Mouse (Mus musculus) gastrocnemius, postnatal 36 days (tissue): ENCODE results near the gene Akap13. TPM values are rescaled to one million over a fixed set of nuclear protein-coding genes. Genes with fewer than 3 reads are reported as not detected.
A peak's percentile ranks its signal among the peaks of the same experiment; 100 is the strongest.

Experiments
- DNase-seq, 2 experiments: peaks; one replicate each; pipeline ENCODE4 v3.0.0; 2022
- intact Hi-C: fragments of 180-260 bp; cut with DNase I; formaldehyde crosslinking; loops from one replicate; pipeline ENCODE4 v1.15.1; 2025
- long read RNA-seq, 2 experiments: library from polyadenylated mRNA; stranded (forward); transcript quantifications; one replicate each; pipeline ENCODE4 v2.0.0; 2021
- total RNA-seq, 2 experiments: library from RNA; stranded (reverse); gene quantifications; 2 replicates each; pipeline ENCODE4 v1.2.3; 2021

Akap13 gene
- 10 to 100 TPM; 47.3 to 70.7 TPM for total RNA-seq
- long read RNA-seq, experiment 1, partial matches to known transcripts = 3 of 7 reads
- long read RNA-seq, experiment 1, other reads (novel, unspliced or antisense) = 4 of 7 reads
- long read RNA-seq, experiment 2, partial matches to known transcripts = 3 of 12 reads
- long read RNA-seq, experiment 2, other reads (novel, unspliced or antisense) = 9 of 12 reads

DNA sequence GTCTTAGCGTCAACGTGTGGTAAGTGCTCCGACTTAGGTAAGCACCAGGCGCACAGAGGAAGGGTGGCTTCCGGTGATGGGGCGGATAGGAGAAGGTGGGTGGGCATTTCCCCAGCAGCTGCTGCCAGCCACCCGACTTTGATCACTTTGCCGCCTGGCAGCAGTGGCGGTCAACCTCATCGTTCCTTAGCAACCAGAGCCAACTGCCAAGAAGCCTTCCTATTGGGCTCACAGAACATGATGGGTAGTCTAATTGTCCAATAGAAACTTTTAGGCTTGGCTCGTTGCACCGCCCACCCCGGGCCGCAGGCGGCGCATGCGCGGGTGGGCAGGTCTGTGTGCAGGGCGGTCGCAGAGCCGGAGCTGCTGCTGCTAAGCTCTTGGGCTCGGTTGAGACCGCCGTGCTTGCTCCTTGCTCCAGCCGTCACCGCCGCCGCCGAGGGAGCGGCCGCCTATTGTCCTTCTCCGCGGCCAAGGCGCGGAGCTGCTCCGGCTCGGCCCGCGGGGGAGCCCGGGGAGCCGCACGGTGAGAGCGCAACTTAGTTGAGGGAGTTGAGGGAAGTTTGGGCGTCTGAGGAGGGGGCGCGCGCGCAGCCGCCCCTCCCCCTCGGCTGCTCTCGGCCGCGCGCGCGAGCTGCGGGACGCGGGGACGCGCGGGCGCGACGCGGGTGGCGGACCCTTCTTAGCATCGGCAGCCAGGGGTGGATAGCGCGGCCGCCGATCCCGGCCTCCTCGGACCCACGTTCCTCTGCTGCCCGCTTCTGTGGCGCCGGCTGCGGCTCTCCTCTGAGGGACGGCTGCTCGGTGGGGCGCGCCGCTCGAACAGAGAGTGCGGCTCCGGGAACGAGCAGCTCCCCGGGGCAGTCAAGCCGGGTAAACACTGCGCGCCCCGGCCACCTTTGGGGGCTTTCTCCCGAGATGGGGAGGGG lies at the start of gene Akap13:
Akap13 (plus strand) TSS at position 312 of the 929 bp plus-strand sequence.
- peak; percentile 95 to 97 for DNase-seq
- intact Hi-C loops = loop anchor here (5.0 kb wide), 1 partner anchor 58 kb away; no protein-coding TSS in a partner anchor

- intact Hi-C loops = no loop called here
- DNase-seq = no peak
Measured at GRCm38 (mm10) chr7:75410641-75411040, 44.7 kb upstream of the Akap13 start.

- no peak for DNase-seq
- intact Hi-C loops = no loop called here
Measured at GRCm38 (mm10) chr7:75411226-75411625, 44.1 kb upstream of the Akap13 start.

- no peak for DNase-seq
- intact Hi-C loops = no loop called here
Measured at GRCm38 (mm10) chr7:75412011-75412510, 43.3 kb upstream of the Akap13 start.

DNA sequence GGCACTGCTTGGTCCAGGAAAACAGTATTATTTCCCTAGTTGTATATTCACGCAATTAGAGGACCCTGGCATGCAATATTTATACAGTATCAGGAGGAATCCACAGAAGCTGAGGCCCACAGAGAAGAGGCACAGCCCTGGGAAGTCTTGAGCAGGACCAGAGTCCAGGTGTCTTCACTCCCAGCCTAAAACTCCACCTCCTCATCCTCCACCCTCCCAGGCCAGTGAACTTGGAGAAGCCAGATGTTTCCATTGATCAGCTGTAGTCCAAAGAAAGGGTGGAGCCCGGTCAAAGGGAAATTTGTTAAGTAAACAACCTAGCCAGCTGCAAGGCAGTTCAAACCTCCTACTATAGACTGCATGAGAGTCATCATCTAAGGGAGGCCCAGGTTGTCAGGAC lies 42.8 kb upstream of the Akap13 start:
- intact Hi-C loops = no loop called here
- DNase-seq = no peak

- intact Hi-C loops = no loop called here
- no peak for DNase-seq
Measured at GRCm38 (mm10) chr7:75413903-75414302, 41.4 kb upstream of the Akap13 start.

DNA sequence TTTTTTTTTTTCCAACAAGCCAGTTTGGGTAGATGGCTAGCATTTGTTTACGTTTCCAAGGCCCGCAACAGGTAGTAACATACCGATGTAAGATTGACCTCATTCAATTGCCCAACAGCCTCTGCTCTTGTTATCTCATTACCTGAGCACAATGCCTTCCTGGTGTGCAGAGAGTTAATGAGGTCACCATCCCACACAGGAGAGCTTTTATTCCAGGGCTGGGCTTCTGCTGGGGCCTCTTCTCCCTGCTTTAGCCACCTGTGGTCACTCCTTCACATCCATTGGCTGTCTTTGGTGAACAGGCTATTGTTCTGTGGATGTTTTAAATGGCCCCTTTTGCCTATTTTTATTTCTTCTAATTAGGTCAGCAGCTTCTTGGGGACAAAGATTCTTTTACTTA lies 41.0 kb upstream of the Akap13 start:
- intact Hi-C loops = no loop called here
- no peak for DNase-seq

- intact Hi-C loops = no loop called here
- DNase-seq = no peak
Measured at GRCm38 (mm10) chr7:75415166-75415881, 40.0 kb upstream of the Akap13 start.

DNA sequence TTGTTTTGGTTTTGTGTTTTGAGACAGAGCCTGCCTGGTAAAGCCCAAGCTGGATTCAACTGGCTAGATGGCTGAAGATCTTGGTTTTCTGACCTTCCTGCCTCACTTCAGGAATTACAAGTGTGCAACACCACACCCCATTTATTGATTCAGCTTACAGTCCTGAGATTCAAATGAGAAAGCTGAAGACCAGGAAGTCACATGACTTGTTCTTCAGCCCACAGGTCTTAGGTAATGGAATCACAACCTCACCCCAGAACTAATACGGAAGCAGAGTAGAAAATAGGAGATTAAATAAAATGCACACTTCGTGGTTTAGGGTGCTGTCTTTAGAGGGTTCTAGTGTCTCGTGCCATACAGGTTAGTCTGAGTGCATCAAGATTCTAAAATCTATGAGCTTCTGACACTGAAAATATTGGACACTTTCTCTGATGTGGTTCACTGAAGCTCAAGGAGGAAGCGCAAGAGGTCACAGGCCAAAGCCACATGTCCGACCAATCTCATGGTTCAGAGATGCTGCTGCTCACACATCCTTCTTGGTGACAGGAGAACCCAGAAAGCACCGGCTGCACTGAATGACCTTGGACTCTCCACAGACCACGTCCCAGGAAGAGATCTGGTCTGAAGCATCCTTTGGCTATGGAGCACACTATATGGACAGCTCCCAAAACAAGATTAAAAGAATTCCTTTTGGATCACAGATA lies 39.3 kb upstream of the Akap13 start:
- intact Hi-C loops = no loop called here
- no peak for DNase-seq

DNA sequence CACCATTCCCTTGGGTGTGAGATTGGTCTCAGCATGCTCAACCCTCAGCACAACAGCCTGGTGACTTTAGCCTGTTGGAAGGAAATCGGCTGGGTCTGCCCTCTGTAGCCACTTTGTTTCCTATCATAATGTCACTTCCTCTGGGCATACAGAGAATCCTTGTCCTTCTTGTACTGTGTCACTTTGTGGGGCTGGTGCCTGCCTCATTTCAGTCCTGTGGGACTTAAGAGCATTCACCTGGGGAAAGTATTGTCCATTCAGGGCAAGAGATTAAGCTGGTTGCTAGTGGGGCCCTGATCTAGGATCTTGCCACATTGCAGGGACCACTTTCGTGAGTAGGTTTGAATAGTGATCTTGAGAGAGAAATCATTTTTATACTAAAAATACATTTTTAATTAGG lies 34.4 kb upstream of the Akap13 start:
- no peak for DNase-seq
- intact Hi-C loops = no loop called here

DNA sequence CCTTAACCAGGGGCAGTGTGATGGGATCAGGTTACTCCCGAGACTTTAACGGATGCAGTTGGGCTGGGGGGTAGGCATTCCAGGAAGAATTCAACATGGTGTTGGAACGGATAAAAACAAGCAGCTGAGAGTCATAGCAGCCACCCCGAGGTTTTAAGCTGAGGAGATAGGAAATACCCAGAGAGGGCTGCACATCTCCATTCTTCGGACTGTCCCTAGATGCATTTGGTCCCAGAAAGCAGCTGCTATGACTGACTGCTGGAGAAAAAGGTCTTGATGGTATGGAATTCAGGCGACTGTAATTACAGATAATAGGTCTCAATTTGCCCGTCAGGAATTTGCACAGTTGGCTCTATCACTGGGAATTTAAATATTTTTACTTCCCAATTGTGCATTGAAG lies 31.2 kb upstream of the Akap13 start:
- intact Hi-C loops = no loop called here

GRCm38 (mm10) chr7:75427322-75427721 lies 28.0 kb upstream of the Akap13 start:
- peak; percentile 63 to 77 for DNase-seq
- intact Hi-C loops = no loop called here

More for the DNA sequence above, 31.2 kb upstream of the Akap13 start:
- no peak for DNase-seq

- DNase-seq = no peak
- intact Hi-C loops = no loop called here
Measured at GRCm38 (mm10) chr7:75428913-75429312, 26.4 kb upstream of the Akap13 start.

DNA sequence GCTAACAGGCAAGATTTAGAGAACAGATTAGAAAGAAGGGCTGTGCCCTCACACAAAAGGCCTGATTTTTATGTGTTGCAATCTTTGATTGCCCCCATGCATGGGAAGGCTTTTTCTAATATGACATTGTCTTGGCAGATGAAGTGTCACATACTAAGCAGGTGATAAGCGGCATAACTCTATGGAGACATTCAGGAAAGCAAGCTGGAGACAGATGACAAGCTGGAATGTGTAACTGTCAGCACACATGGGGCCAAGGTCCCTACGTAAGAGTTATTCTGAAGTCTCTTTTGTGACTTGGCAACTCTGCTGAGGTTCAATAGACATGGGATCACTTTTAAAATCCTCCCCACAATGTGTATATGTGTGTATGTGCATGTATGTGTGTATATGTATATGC lies 24.8 kb upstream of the Akap13 start:
- DNase-seq = no peak
- intact Hi-C loops = no loop called here

GRCm38 (mm10) chr7:75431043-75431442 lies 24.3 kb upstream of the Akap13 start:
- intact Hi-C loops = no loop called here
- DNase-seq = no peak

GRCm38 (mm10) chr7:75432046-75432445 lies 23.3 kb upstream of the Akap13 start:
- DNase-seq = no peak
- intact Hi-C loops = no loop called here

DNA sequence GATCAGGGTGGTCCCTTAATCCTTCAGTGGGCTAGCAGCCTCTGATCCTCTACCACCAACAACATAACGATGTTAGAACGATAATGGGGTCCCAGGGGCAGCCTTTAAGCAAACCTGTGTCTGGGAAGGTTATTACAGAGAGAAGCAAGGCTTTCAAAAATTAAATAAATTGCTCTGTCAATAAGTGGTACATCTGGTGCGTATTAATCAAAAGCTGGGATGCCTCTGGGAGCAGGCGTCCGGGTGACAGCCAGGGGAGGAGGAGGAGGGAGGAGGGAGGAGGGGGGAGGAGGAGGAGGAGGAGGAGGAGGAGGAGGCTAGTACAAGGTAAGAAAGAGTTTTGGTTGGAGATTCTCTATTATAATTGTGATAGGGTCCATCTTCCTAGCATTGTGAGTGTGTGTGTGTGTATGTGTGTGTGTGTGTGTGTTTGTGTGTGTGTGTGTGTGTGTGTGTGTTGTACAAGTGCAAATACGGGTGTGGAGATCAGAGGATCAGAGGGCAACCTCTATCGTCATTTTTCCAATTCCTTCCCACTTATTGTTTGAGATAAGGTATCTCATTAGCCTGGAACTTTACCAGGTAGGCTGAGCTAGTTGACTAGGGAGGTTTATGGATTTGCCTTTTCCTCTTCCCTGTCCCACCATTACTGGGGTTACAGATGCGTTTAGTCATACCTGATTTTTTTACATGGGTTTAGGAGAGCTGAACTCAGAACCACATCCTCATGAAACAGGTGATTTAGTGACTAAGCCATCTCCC lies 18.7 kb upstream of the Akap13 start:
- DNase-seq = no peak
- intact Hi-C loops = no loop called here

GRCm38 (mm10) chr7:75439570-75439969 lies 15.8 kb upstream of the Akap13 start:
- no peak for DNase-seq
- intact Hi-C loops = no loop called here

GRCm38 (mm10) chr7:75440241-75440640 lies 15.1 kb upstream of the Akap13 start:
- no peak for DNase-seq

DNA sequence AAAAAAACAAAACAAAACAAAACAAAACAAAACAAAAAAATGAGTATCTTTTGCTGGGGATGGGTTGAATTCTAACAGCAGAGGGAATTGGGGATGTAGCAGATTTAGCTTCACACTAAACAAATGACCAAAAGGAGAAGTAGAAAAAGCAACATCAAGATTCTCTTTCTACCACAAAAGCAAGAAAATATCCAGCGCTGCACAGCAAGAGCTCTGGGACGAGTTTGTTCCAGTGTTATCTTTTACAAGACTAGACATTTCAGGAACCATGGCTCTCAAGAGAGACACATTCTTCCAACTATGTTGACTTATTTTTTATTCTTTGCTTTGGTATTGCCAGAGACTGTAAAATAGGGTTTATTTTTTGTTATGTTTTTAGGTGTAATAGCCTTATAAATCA lies 13.4 kb upstream of the Akap13 start:
- DNase-seq = no peak
- intact Hi-C loops = no loop called here

More at GRCm38 (mm10) chr7:75440241-75440640, 15.1 kb upstream of the Akap13 start:
- intact Hi-C loops = no loop called here
